10 mouse cellular contexts compared by ENCODE assay signal in genomic region chrX:169906054-169906508, GRCm38 (mm10).
A peak's percentile ranks its signal among the peaks of the same experiment; 100 is the strongest.
DNase-seq lines count a peak whose midpoint lies in the region; ATAC-seq lines count a peak whose summit lies in the region.
"Had no signal": no experiment of that assay in that cellular context is flagged by ENCODE, and none has a peak within 500 bp of the region (broad histone marks: within the 10 kb centered on the region; RNA-seq: fewer than 3 reads in every experiment).

No protein-coding gene starts in this region.

- H3K9ac ChIP-seq in liver, embryonic 16.5 days (ENCODE audit: low read depth, low read length), result no peak overlapping the region
- H3K9ac ChIP-seq in liver, embryonic 12.5 days, result no peak overlapping the region
- no peak overlapping the region for H3K9ac ChIP-seq in forebrain, embryonic 12.5 days
- no peak overlapping the region for H3K9ac ChIP-seq in kidney, embryonic 15.5 days
- H3K9ac ChIP-seq in neural tube, embryonic 12.5 days, result no peak overlapping the region
- H3K9ac ChIP-seq: limb, embryonic 15.5 days had no signal

- DNase-seq in left cerebral cortex, postnatal 36 days (ENCODE audit: low spot score in 2 of 2), result no peak
- DNase-seq in right cerebral cortex, postnatal 25 days, result no peak
- no peak for DNase-seq in cerebellum, postnatal 4 days (ENCODE audit: low spot score in 2 of 2)
- DNase-seq: heart, postnatal 4 days had no signal

- 26% methylated on average over 5 of the region's 5 CpGs for WGBS in liver, embryonic 16.5 days (ENCODE audit: insufficient replicate concordance)
- WGBS in liver, embryonic 12.5 days (ENCODE audit: insufficient replicate concordance), result 34% methylated on average over 5 of the region's 5 CpGs
- 3% methylated on average over 5 of the region's 5 CpGs for WGBS in forebrain, embryonic 12.5 days
- WGBS in kidney, embryonic 15.5 days, result 24% methylated on average over 5 of the region's 5 CpGs
- 10% methylated on average over 5 of the region's 5 CpGs for WGBS in neural tube, embryonic 12.5 days

- no peak overlapping the region for H3K27ac ChIP-seq in liver, embryonic 16.5 days (ENCODE audit: low read length)
- H3K27ac ChIP-seq in liver, embryonic 12.5 days, result no peak overlapping the region
- H3K27ac ChIP-seq in forebrain, embryonic 12.5 days, result no peak overlapping the region
- H3K27ac ChIP-seq in kidney, embryonic 15.5 days, result no peak overlapping the region
- no peak overlapping the region for H3K27ac ChIP-seq in neural tube, embryonic 12.5 days
- H3K27ac ChIP-seq: limb, embryonic 15.5 days had no signal

- 0 out of 2 replicates have a peak, but pooled peaks have one; percentile 51 for ATAC-seq in liver, embryonic 16.5 days (ENCODE audit: low read depth)
- no peak for ATAC-seq in liver, embryonic 12.5 days
- ATAC-seq in forebrain, embryonic 12.5 days (ENCODE audit: low FRiP score), result peak; percentile 90
- ATAC-seq in kidney, embryonic 15.5 days (replicated peaks; ENCODE audit: low FRiP score), result peak; percentile 55
- 0 out of 2 replicates have a peak, but pooled peaks have one; percentile 25 for ATAC-seq in neural tube, embryonic 12.5 days (ENCODE audit: low FRiP score, low read depth)

- no peak overlapping the region for H3K4me3 ChIP-seq in liver, embryonic 16.5 days (ENCODE audit: low read depth, low read length)
- no peak overlapping the region for H3K4me3 ChIP-seq in liver, embryonic 12.5 days
- H3K4me3 ChIP-seq in forebrain, embryonic 12.5 days (replicated peaks), result no peak overlapping the region
- no peak overlapping the region for H3K4me3 ChIP-seq in kidney, embryonic 15.5 days (replicated peaks)
- no peak overlapping the region for H3K4me3 ChIP-seq in neural tube, embryonic 12.5 days
- H3K4me3 ChIP-seq: limb, embryonic 15.5 days had no signal

- intact Hi-C loops in left cerebral cortex, postnatal 36 days (cut with DNase I), result loop anchor here (1.0 kb wide), 1 partner anchor 21 kb away; no protein-coding TSS in a partner anchor

- H3K36me3 ChIP-seq in liver, embryonic 16.5 days (ENCODE audit: control insufficient read depth, insufficient read depth), result no peaks in the 10 kb centered on the region
- H3K36me3 ChIP-seq in liver, embryonic 12.5 days, result no peaks in the 10 kb centered on the region
- no peaks in the 10 kb centered on the region for H3K36me3 ChIP-seq in forebrain, embryonic 12.5 days (replicated peaks)
- no peaks in the 10 kb centered on the region for H3K36me3 ChIP-seq in kidney, embryonic 15.5 days
- no peaks in the 10 kb centered on the region for H3K36me3 ChIP-seq in neural tube, embryonic 12.5 days
- H3K36me3 ChIP-seq: limb, embryonic 15.5 days had no signal

- H3K4me2 ChIP-seq in liver, embryonic 16.5 days (ENCODE audit: low read depth, low read length), result no peak overlapping the region
- H3K4me2 ChIP-seq in liver, embryonic 12.5 days, result no peak overlapping the region
- no peak overlapping the region for H3K4me2 ChIP-seq in forebrain, embryonic 12.5 days
- peak overlapping the region; percentile 19; the same call in 1 of the 2 replicates for H3K4me2 ChIP-seq in kidney, embryonic 15.5 days
- peak overlapping the region; percentile 16; the same call in 1 of the 2 replicates for H3K4me2 ChIP-seq in neural tube, embryonic 12.5 days (replicated peaks)
- H3K4me2 ChIP-seq: limb, embryonic 15.5 days had no signal

- no peaks in the 10 kb centered on the region for H3K4me1 ChIP-seq in liver, embryonic 16.5 days (ENCODE audit: control insufficient read depth, low read depth, low read length)
- no peaks in the 10 kb centered on the region for H3K4me1 ChIP-seq in liver, embryonic 12.5 days
- H3K4me1 ChIP-seq in forebrain, embryonic 12.5 days, result peaks cover 10% of the 10 kb centered on the region
- H3K4me1 ChIP-seq in kidney, embryonic 15.5 days, result peaks cover 6% of the 10 kb centered on the region
- no peaks in the 10 kb centered on the region for H3K4me1 ChIP-seq in neural tube, embryonic 12.5 days
- H3K4me1 ChIP-seq: limb, embryonic 15.5 days had no signal

- no peaks in the 10 kb centered on the region; the same call in 1 of the 2 replicates for H3K27me3 ChIP-seq in liver, embryonic 16.5 days (ENCODE audit: control insufficient read depth, insufficient read depth, low read depth, low read length)
- H3K27me3 ChIP-seq in liver, embryonic 12.5 days (replicated peaks), result peaks cover 4% of the 10 kb centered on the region; the same call in 1 of the 2 replicates
- peaks cover 20% of the 10 kb centered on the region for H3K27me3 ChIP-seq in forebrain, embryonic 12.5 days
- peaks cover 36% of the 10 kb centered on the region; the same call in 1 of the 2 replicates for H3K27me3 ChIP-seq in kidney, embryonic 15.5 days
- no peaks in the 10 kb centered on the region; the same call in 1 of the 2 replicates for H3K27me3 ChIP-seq in neural tube, embryonic 12.5 days (replicated peaks)

- no peaks in the 10 kb centered on the region for H3K9me3 ChIP-seq in liver, embryonic 16.5 days (replicated peaks; ENCODE audit: control insufficient read depth, low read length)
- H3K9me3 ChIP-seq in liver, embryonic 12.5 days (replicated peaks), result no peaks in the 10 kb centered on the region
- H3K9me3 ChIP-seq in forebrain, embryonic 12.5 days, result no peaks in the 10 kb centered on the region
- no peaks in the 10 kb centered on the region for H3K9me3 ChIP-seq in kidney, embryonic 15.5 days (replicated peaks)
- no peaks in the 10 kb centered on the region for H3K9me3 ChIP-seq in neural tube, embryonic 12.5 days
- H3K9me3 ChIP-seq: limb, embryonic 15.5 days had no signal

Comparison
In these comparisons a context has a peak if more than half of its experiments do, and no peak if none do; other contexts are left out.
1. H3K4me2 ChIP-seq: peak in kidney, embryonic 15.5 days (single experiment) and neural tube, embryonic 12.5 days (single experiment); none in liver, embryonic 16.5 days (single experiment), liver, embryonic 12.5 days (single experiment) and forebrain, embryonic 12.5 days (single experiment).